ENCODE assay signal across 17 mouse cellular contexts in the genomic region with DNA sequence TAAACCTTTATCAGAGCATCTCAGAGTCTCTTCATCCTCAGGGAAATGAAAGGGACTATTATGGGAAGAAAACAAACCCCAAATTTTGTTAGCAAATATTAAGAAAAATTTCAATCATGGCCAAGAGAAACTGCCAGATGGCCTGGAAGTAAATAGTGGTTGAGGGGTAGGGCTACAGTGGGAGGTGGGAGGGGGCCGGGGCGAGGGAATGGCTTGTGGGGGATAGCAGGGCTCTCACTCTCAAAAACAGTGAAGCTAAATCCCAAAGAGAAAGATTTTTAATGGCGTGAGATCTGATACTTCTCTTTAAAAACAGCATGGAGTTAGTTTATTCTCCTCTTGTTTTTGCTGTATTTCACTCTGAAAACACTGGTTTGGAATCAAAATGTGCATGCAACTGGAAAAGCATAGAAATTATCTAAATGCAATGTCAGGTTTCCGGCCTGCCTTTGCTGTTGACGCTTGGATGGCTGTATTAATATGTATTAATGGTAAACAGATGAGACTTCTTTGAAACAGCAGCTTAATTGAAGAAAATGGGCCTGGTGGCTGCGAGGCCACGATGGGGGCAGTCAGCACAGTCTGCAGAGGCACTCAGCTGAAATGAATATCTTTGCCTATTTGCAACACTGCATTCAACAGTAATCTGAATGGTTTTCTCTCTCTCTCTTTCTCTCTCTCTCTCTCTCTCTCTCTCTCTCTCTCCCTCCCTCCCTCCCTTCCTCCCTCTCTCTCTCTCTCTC.
DNase-seq lines count a peak whose midpoint lies in the region; ATAC-seq and TF ChIP-seq lines count a peak whose summit lies in the region.
"Had no signal": no experiment of that assay in that cellular context is flagged by ENCODE, and none has a peak within 500 bp of the region (broad histone marks: within the 10 kb centered on the region; RNA-seq: fewer than 3 reads in every experiment).

No protein-coding gene starts in this region.

- H3K9me3 ChIP-seq in kidney, postnatal 0 days (replicated peaks; ENCODE audit: low read length) = no peaks in the 10 kb centered on the region
- H3K9me3 ChIP-seq in kidney, embryonic 14.5 days (ENCODE audit: control insufficient read depth, low read length) = no peaks in the 10 kb centered on the region
- H3K9me3 ChIP-seq in embryonic facial prominence, embryonic 12.5 days = no peaks in the 10 kb centered on the region
- 0 out of 2 replicates have a peak, but pooled peaks cover 4% of the 10 kb centered on the region for H3K9me3 ChIP-seq in hindbrain, embryonic 10.5 days
- H3K9me3 ChIP-seq: G1E; neural tube, embryonic 12.5 days had no signal

- no peak for ATAC-seq in kidney, postnatal 0 days (replicated peaks; ENCODE audit: low FRiP score, low read depth)
- ATAC-seq in kidney, embryonic 14.5 days (ENCODE audit: low FRiP score, low TSS enrichment) = no peak
- ATAC-seq in embryonic facial prominence, embryonic 12.5 days (ENCODE audit: insufficient number of reproducible peaks, insufficient read depth, low FRiP score, low TSS enrichment) = no peak; the same call in 1 of the 2 replicates

- no peak overlapping the region for H3K4me2 ChIP-seq in kidney, postnatal 0 days (ENCODE audit: low read length)
- no peak overlapping the region for H3K4me2 ChIP-seq in kidney, embryonic 14.5 days (replicated peaks; ENCODE audit: low read depth, low read length)
- no peak overlapping the region for H3K4me2 ChIP-seq in embryonic facial prominence, embryonic 12.5 days (replicated peaks)
- H3K4me2 ChIP-seq: liver, embryonic 11.5 days; neural tube, embryonic 12.5 days had no signal

- DNase-seq in kidney, postnatal 0 days (ENCODE audit: low spot score) = peak; percentile 10
- peak; percentile 10 for DNase-seq in hindbrain, embryonic 10.5 days (ENCODE audit: low spot score)
- peak; percentile 6 for DNase-seq in mesoderm, embryonic 11.5 days (ENCODE audit: low read depth, low spot score)
- no peak for DNase-seq in thymus, postnatal 25 days
- DNase-seq in kidney, postnatal 14 days = no peak
- no peak for DNase-seq in frontal cortex, adult 2 months (ENCODE audit: extremely low spot score in 1 of 2, low spot score in 1 of 2)
- DNase-seq: B cell, adult 2 months; cerebellum, adult 18-20 months; gastrocnemius, postnatal 25 days; heart, postnatal 14 days; kidney, adult 9 months; right cerebral cortex, postnatal 25 days had no signal

- H3K4me3 ChIP-seq in kidney, postnatal 0 days (replicated peaks; ENCODE audit: low read depth, low read length) = no peak overlapping the region
- H3K4me3 ChIP-seq in kidney, embryonic 14.5 days (ENCODE audit: low read length) = no peak overlapping the region
- no peak overlapping the region for H3K4me3 ChIP-seq in embryonic facial prominence, embryonic 12.5 days
- H3K4me3 ChIP-seq in hindbrain, embryonic 10.5 days = no peak overlapping the region
- H3K4me3 ChIP-seq: neural tube, embryonic 12.5 days had no signal

- 42% methylated on average over 7 of the region's 7 CpGs for WGBS in kidney, postnatal 0 days
- 55% methylated on average over 7 of the region's 7 CpGs for WGBS in kidney, embryonic 14.5 days
- 19% methylated on average over 7 of the region's 7 CpGs for WGBS in embryonic facial prominence, embryonic 12.5 days
- 56% methylated on average over 7 of the region's 7 CpGs for WGBS in hindbrain, embryonic 10.5 days

- no peaks in the 10 kb centered on the region for H3K27me3 ChIP-seq in kidney, postnatal 0 days (ENCODE audit: insufficient read depth, low read length)
- no peaks in the 10 kb centered on the region for H3K27me3 ChIP-seq in kidney, embryonic 14.5 days (ENCODE audit: control insufficient read depth, insufficient read depth, low read length)
- H3K27me3 ChIP-seq in embryonic facial prominence, embryonic 12.5 days = no peaks in the 10 kb centered on the region
- H3K27me3 ChIP-seq in hindbrain, embryonic 10.5 days (ENCODE audit: insufficient read depth, poor library complexity, severe bottlenecking) = no peaks in the 10 kb centered on the region
- H3K27me3 ChIP-seq: neural tube, embryonic 12.5 days had no signal

- TF ChIP-seq CTCF in kidney, postnatal 0 days (IDR thresholded peaks at IDR 0.05; ENCODE audit: low read depth) = no peak

- H3K27ac ChIP-seq in kidney, postnatal 0 days = no peak overlapping the region
- H3K27ac ChIP-seq in kidney, embryonic 14.5 days (ENCODE audit: low read depth, low read length) = no peak overlapping the region
- peak overlapping the region; percentile 78 for H3K27ac ChIP-seq in embryonic facial prominence, embryonic 12.5 days
- H3K27ac ChIP-seq in hindbrain, embryonic 10.5 days = peak overlapping the region; percentile 13; the same call in 1 of the 2 replicates
- H3K27ac ChIP-seq: neural tube, embryonic 12.5 days had no signal

- no peaks in the 10 kb centered on the region for H3K4me1 ChIP-seq in kidney, postnatal 0 days (replicated peaks; ENCODE audit: insufficient read depth, low read length)
- H3K4me1 ChIP-seq in kidney, embryonic 14.5 days (ENCODE audit: control insufficient read depth, insufficient read depth, low read length) = no peaks in the 10 kb centered on the region
- peaks cover 14% of the 10 kb centered on the region for H3K4me1 ChIP-seq in embryonic facial prominence, embryonic 12.5 days
- peaks cover 11% of the 10 kb centered on the region for H3K4me1 ChIP-seq in hindbrain, embryonic 10.5 days (replicated peaks)
- H3K4me1 ChIP-seq: neural tube, embryonic 12.5 days had no signal

- no peaks in the 10 kb centered on the region for H3K36me3 ChIP-seq in kidney, postnatal 0 days (ENCODE audit: insufficient read depth, low read length)
- H3K36me3 ChIP-seq in kidney, embryonic 14.5 days (ENCODE audit: control insufficient read depth, insufficient read depth, low read length) = no peaks in the 10 kb centered on the region
- H3K36me3 ChIP-seq in embryonic facial prominence, embryonic 12.5 days = no peaks in the 10 kb centered on the region
- no peaks in the 10 kb centered on the region for H3K36me3 ChIP-seq in hindbrain, embryonic 10.5 days
- H3K36me3 ChIP-seq: G1E; neural tube, embryonic 12.5 days had no signal

- H3K9ac ChIP-seq in kidney, postnatal 0 days (ENCODE audit: low read depth, low read length) = no peak overlapping the region
- H3K9ac ChIP-seq in kidney, embryonic 14.5 days (ENCODE audit: low read depth, low read length) = no peak overlapping the region
- H3K9ac ChIP-seq in embryonic facial prominence, embryonic 12.5 days = no peak overlapping the region
- H3K9ac ChIP-seq: neural tube, embryonic 12.5 days had no signal

Comparison
In these comparisons a context has a peak if more than half of its experiments do, and no peak if none do; other contexts are left out.
1. DNase-seq: peak in kidney, postnatal 0 days (single experiment), hindbrain, embryonic 10.5 days (single experiment) and mesoderm, embryonic 11.5 days (single experiment); none in thymus, postnatal 25 days (single experiment), kidney, postnatal 14 days (single experiment) and frontal cortex, adult 2 months (0 of 2).
2. H3K27ac ChIP-seq: peak in embryonic facial prominence, embryonic 12.5 days (single experiment) and hindbrain, embryonic 10.5 days (single experiment); none in kidney, postnatal 0 days (single experiment) and kidney, embryonic 14.5 days (single experiment).